Mouse (Mus musculus): Measurements from ENCODE around the gene Wdr54. TPM values are rescaled to one million over a fixed set of nuclear protein-coding genes. Genes with fewer than 3 reads are reported as not detected.
A peak's percentile ranks its signal among the peaks of the same experiment; 100 is the strongest.
"Not testable (repeated sequence)": the region's sequence is repeated elsewhere in the genome, so short reads cannot be mapped to it uniquely, and the experiment has no call there.

The Wdr54 gene
- total RNA-seq, 4 experiments from 2014 or later, result 23.4 to 27.5 (median 26.9) TPM

GRCm38 (mm10) chr6:83161442-83161841, 5.2 kb upstream of the Wdr54 start:
- no peak for DNase-seq (ENCODE audit: low spot score in 2 of 2)

DNA sequence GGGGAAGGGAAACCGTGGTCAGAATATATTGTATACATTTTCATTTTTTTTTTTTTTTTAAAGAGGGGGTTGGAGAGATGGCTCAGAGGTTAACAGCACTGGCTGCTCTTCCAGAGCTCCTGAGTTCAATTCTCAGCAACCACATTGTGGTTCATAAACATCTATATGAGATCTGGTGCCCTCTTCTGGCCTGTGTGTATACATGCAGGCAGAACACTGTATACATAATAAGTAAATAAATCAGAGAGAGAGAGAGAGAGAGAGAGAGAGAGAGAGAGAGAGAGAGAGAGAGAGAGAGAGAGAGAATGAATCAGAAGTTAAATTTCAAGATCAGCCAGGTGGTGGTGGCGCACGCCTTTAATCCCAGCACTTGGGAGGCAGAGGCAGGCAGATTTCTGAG, 3.3 kb upstream of the Wdr54 start:
- not testable (repeated sequence) for DNase-seq (ENCODE audit: low spot score in 2 of 2)

DNA sequence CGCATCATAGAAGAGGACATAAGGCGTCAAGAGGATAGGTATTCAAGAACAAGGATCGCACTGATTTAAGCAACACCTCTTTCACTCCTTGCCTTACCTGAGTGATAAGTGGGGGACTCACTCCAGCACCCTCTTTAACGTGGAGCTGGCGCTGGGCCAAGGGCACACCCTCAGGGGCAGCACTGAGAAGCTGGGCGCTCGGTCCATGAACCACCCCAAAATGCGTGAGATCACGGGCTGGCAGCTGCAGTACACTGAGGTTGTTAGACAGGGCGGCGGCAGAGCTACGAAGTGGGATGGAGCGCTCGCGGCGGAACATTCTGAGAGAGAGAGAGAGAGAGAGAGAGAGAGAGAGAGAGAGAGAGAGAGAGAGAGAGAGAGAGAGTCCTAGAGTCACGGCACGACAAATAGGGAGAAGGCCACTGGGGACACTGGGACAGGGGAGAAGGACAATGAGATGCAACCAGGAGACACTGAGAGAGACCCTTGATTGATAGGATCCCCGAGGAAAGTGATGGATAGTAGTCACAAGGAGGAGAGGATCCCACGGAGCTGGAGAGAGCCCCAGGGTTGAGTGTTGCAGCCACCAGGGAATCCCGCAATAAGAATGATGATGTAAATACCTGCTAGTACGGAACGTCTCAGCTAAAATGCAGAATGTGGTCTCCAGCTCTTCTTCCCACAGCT, 502 bp downstream of the Wdr54 start:
- DNase-seq (ENCODE audit: low spot score in 2 of 2), result no peak

- no peak for DNase-seq (ENCODE audit: low spot score in 2 of 2)
Observed at GRCm38 (mm10) chr6:83153485-83153884, 2.7 kb downstream of the Wdr54 start.

DNA sequence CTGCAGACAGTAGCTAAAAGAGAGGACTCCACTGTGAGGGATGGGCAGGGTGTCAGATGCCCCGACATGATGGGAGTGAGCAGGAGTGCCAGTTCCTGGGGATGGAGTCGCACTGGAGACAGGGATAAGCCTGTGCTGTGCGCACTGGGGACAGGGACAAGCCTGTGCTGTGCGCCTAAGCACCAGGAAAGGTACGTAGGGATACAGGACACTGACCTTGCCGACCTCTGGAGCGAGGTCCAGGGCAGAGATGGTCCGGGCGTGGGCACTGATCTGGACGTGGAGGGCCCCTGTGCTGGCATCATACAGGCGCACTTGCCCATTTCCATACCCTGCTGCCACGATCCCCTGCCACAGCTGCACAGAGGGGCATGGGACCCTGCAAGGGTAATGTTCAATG, 3.2 kb downstream of the Wdr54 start:
- no peak for DNase-seq (ENCODE audit: low spot score in 2 of 2)

GRCm38 (mm10) chr6:83151721-83152120, 4.5 kb downstream of the Wdr54 start:
- DNase-seq (ENCODE audit: low spot score in 2 of 2), result no peak

DNA sequence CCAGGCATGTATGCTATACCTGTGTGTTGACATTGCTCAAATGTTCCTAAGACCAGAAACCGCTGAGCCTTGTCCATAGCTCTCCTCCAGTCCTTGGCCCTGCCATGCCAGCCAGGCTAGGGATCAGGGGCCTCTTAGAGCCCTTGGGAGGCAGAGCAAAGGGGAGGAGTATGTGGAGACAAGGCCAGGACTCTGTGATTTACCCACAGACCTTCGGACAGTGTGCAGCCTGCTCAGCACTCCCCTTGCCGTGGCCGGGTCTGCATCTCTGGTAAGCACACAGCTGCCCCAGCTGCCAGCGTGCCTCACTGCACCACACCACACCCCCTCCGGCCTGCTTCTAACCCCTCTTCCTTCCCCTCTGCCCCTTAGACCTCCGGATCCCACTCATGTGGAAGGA, 8.9 kb downstream of the Wdr54 start:
- no peak for DNase-seq (ENCODE audit: low spot score in 2 of 2)

- DNase-seq (ENCODE audit: low spot score in 2 of 2), result no peak
Observed at GRCm38 (mm10) chr6:83145805-83146204, 10.4 kb downstream of the Wdr54 start.

GRCm38 (mm10) chr6:83145209-83145608, 11.0 kb downstream of the Wdr54 start:
- no peak for DNase-seq (ENCODE audit: low spot score in 2 of 2)

- DNase-seq (ENCODE audit: low spot score in 2 of 2), result no peak
Observed at GRCm38 (mm10) chr6:83142886-83143285, 13.3 kb downstream of the Wdr54 start.

GRCm38 (mm10) chr6:83142211-83142731, 13.9 kb downstream of the Wdr54 start:
- peak in 1 of 2 experiments; percentile 67 for DNase-seq (ENCODE audit: low spot score in 2 of 2)

- no peak for DNase-seq (ENCODE audit: low spot score in 2 of 2)
Observed at GRCm38 (mm10) chr6:83141636-83142035, 14.6 kb downstream of the Wdr54 start.

GRCm38 (mm10) chr6:83140044-83140443, 16.2 kb downstream of the Wdr54 start:
- DNase-seq (ENCODE audit: low spot score in 2 of 2), result no peak

DNA sequence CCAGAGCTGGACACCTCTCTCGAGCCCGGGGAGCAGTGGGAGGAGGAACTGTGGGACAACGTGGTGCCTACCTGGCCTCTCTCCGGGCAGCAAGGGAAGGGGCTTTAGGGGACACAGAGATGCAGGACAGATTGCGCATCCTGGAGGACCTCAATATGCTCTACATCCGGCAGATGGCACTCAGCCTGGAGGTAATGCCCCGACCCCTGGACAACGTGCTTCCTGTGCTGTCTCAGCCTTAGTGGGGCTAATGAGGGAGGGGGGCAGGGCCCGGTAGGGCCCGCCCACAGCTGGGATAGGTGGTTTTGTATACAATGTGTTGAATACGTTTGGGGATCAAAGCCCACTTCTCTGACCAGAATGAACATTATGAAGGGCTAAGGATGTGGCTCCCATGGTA, 18.1 kb downstream of the Wdr54 start:
- DNase-seq (ENCODE audit: low spot score in 2 of 2), result no peak

DNA sequence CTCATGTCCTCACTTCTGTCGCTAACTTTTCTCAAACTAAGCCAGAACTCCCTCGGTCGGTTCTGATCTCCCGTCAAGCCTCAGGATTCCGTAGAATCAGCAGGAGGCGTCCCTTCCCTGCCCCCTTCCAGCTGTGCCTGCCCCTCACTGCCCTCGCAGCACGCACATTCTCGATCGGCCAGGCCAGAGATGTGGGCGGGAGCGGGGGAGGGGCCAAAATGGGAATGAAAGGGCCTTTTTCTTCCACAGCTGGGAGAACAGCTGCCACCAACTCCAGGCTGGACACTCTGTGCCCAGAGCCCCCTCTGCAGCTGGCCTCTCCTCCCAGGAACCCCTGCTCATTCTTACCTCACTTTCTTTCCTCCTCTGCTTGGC, 18.6 kb downstream of the Wdr54 start:
- peak; percentile 76 to 84 for DNase-seq (ENCODE audit: low spot score in 2 of 2)

- DNase-seq (ENCODE audit: low spot score in 2 of 2), result no peak
Observed at GRCm38 (mm10) chr6:83136881-83137575, 19.2 kb downstream of the Wdr54 start.

GRCm38 (mm10) chr6:83136291-83136880, 19.8 kb downstream of the Wdr54 start:
- DNase-seq (ENCODE audit: low spot score in 2 of 2), result no peak

DNA sequence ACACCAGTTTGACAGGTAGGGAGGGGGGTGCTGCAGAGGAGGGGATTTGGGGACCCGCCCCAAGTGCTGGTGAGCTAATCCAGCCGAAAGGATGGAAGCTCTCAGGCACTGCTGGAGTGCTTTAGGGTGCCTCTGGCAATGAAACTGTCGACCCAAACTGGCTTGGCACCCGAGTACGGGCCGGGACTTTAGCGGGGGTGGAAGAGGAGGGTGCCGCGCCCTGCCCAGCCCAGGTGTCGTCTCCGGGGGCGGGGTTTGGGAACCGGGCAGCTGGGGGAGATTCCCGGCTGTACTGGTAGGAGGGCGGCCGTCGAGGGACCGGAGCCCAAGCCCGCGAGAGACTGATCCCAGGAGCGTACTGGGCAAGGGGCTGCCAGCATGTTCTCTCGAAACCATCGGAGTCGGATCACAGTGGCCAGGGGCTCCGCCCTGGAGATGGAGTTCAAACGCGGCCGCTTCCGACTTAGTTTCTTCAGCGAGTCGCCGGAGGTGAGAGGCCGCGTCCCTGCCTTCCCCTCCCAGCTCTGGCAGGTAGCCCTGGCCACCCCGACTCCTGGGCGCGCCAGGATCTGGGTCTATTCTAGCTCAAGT, 20.5 kb downstream of the Wdr54 start:
- DNase-seq (ENCODE audit: low spot score in 2 of 2), result no peak

DNA sequence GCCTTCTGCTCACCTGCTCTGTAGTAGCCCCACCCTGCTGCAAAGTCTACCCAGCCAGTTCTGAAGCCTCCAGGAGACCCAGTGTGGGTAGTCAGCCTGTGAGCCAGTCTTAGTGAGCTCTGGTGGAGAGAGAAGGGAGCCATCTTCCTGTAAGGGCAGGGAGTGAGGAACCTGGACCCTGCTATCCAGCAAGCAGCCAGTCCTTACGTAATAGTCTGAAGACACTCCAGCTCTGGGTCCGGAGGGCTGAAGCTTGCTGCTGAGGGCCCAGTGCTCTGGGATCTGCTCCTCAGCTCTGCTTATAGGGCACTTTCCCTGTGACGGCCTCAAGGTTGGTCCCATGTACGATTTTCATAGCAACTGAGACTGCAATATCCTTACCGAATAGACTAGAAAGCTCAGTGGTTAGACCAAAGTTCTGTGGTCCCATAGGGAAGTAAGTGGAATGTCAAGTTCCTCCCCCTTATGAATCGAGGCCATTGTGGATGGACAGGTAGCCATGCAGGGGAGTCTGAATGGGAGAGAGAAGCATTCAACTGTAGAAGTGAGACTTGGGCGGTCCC, 21.2 kb downstream of the Wdr54 start, which contains the start of gene Rtkn:
Gene Rtkn (plus strand): TSS at position 513 of the 563 bp plus-strand sequence.
- DNase-seq (ENCODE audit: low spot score in 2 of 2), result no peak

DNA sequence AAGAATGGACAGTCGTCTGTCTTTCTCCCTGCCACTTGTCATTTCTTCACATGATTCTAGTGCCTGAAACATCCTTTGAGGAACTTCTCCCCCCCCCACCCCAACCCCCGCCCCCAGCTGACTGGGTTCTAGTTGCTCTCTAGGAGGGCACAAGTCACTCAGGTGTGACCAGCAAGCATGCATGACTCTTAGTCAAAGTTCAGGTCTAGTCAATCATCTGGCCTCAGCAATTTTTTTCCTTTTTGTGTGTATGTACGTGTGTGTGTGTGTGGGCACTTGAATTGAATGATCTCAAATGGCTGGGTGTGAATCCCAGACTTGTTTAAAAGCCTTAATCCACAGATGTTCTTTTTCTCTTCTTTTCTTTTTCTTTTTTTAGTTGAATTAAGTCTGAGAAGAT, 22.0 kb downstream of the Wdr54 start:
- DNase-seq (ENCODE audit: low spot score in 2 of 2), result no peak

GRCm38 (mm10) chr6:83132176-83132919, 23.8 kb downstream of the Wdr54 start:
- no peak for DNase-seq (ENCODE audit: low spot score in 2 of 2)
